In the genomic region with DNA sequence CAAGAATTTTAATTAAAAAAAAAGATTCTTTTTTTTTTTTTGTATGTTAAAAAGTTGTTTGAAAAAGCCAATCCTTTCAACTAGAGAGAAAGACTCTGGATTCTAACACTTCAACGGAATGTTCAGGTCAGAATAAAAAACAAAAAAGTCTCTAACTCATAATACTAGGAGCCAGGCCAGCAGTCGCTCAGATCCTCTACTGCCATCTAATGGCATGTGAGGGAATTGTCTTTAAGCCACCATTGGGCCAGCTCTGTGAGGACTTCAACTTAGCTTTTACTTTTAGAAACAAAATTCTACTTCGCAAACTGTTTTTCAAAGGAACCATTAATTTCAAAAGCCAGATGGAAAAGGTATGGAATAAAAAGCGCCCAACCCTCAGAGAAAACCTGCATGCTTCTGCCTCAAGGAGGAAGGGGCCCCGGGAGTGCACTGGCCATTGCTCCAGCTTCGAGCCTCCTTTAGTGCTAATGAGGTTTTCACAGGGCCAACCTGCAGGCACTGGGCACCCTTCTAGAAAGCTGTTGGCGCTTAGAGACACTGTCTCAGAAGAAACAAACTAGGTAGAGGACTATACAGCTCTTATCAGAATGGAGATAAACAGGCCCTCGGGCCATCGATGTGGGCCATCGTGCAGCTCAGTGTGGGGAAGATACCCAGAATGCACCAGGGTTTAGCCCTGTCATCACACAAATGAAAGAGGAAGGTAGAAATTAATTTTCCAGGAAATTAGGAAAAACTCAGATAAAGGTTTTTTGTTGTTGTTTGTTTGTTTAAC, we compare ENCODE assay signal across 8 mouse cellular contexts. TPM values are rescaled to one million over a fixed set of nuclear protein-coding genes. Genes with fewer than 3 reads are reported as not detected.
DNase-seq lines count a peak whose midpoint lies in the region; ATAC-seq and TF ChIP-seq lines count a peak whose summit lies in the region.

No protein-coding gene starts in this region.

- no peak overlapping the region for H3K9ac ChIP-seq in hindbrain, postnatal 0 days (replicated peaks; ENCODE audit: low read length)

- peaks cover 9% of the 10 kb centered on the region; the same call in 1 of the 2 replicates for H3K36me3 ChIP-seq in hindbrain, postnatal 0 days (ENCODE audit: insufficient read depth, low read length)

- no peak for TF ChIP-seq POLR2A in lung, adult 2 months (IDR thresholded peaks at IDR 0.05; ENCODE audit: borderline replicate concordance, extremely low read depth, low read depth, low read length)

- H3K4me2 ChIP-seq in hindbrain, postnatal 0 days (ENCODE audit: low read depth, low read length) = no peak overlapping the region

- no peak overlapping the region for H3K27ac ChIP-seq in hindbrain, postnatal 0 days

- H3K4me1 ChIP-seq in hindbrain, postnatal 0 days (ENCODE audit: insufficient read depth, low read length) = no peaks in the 10 kb centered on the region
- H3K4me1 ChIP-seq in lung, adult 2 months (ENCODE audit: control insufficient read depth, insufficient read depth, low read length) = no peaks in the 10 kb centered on the region

- H3K9me3 ChIP-seq in hindbrain, postnatal 0 days (ENCODE audit: low read length) = no peaks in the 10 kb centered on the region

- no peaks in the 10 kb centered on the region for H3K27me3 ChIP-seq in hindbrain, postnatal 0 days (ENCODE audit: insufficient read depth, low read length)

- no peak for ATAC-seq in cerebellum, adult (ENCODE audit: insufficient number of reproducible peaks, low FRiP score, low TSS enrichment)
- ATAC-seq in common myeloid progenitor, adult 5-6 weeks (replicated peaks; ENCODE audit: low read depth, poor library complexity, severe bottlenecking) = peak; percentile 95
- ATAC-seq in hindbrain, postnatal 0 days = no peak

- H3K4me3 ChIP-seq in hindbrain, postnatal 0 days (ENCODE audit: low read length) = no peak overlapping the region
- H3K4me3 ChIP-seq in lung, adult 2 months (replicated peaks; ENCODE audit: extremely low read depth, low read depth, low read length) = no peak overlapping the region

- peak; percentile 74 for TF ChIP-seq CTCF in hindbrain, postnatal 0 days (IDR thresholded peaks at IDR 0.05; ENCODE audit: low read depth)
- TF ChIP-seq CTCF in lung, adult 2 months (IDR thresholded peaks at IDR 0.05; ENCODE audit: insufficient read depth, low read length) = peak; percentile 66

- 60% methylated on average over 10 of the region's 10 CpGs for WGBS in hindbrain, postnatal 0 days
- WGBS in lung, adult 2 months = 58% methylated on average over 10 of the region's 10 CpGs

- peak; percentile 59 to 63 for DNase-seq in cerebellum, adult 18-20 months
- peak; percentile 31 to 60 for DNase-seq in right cerebral cortex, adult 2 months (ENCODE audit: low spot score in 2 of 2)
- DNase-seq in right cerebral cortex, postnatal 25 days = no peak
- DNase-seq in hindbrain, postnatal 0 days (ENCODE audit: low spot score) = peak; percentile 67
- no peak for DNase-seq in lung, adult 2 months
- peak; percentile 25 to 34 for DNase-seq in spleen, postnatal 36 days (ENCODE audit: low spot score in 2 of 2)

RNA-seq across cellular contexts. Expression of a gene that starts 6.9 kb away (rescaled TPM):
- total RNA-seq in common myeloid progenitor, adult 5-6 weeks (2017) = 18.1 and 24.4 TPM in 2 replicates
- total RNA-seq in hindbrain, postnatal 0 days (2014; rRNA removed) = 21.2 and 21.6 TPM in 2 replicates
- 11.1 and 12.0 TPM in 2 replicates for polyA plus RNA-seq in hindbrain, postnatal 0 days (2015; fragmentation: Nextera tagmentation; extraction: Ambion mirVana)
- 8.5 and 11.0 TPM in 2 replicates for polyA plus RNA-seq in lung, adult 2 months (2012; rRNA removed)

RNA-seq across cellular contexts. Expression of a gene that starts 25.6 kb away (rescaled TPM):
- 20.3 and 29.7 TPM in 2 replicates for total RNA-seq in common myeloid progenitor, adult 5-6 weeks (2017)
- total RNA-seq in hindbrain, postnatal 0 days (2014; rRNA removed) = 17.4 and 27.2 TPM in 2 replicates
- 4.8 and 6.0 TPM in 2 replicates for polyA plus RNA-seq in hindbrain, postnatal 0 days (2015; fragmentation: Nextera tagmentation; extraction: Ambion mirVana)
- 5.0 and 7.7 TPM in 2 replicates for polyA plus RNA-seq in lung, adult 2 months (2012; rRNA removed)

Comparison
In these comparisons a context has a peak if more than half of its experiments do, and no peak if none do; other contexts are left out.
1. DNase-seq: peak in cerebellum, adult 18-20 months (2 of 2), right cerebral cortex, adult 2 months (2 of 2), hindbrain, postnatal 0 days (single experiment) and spleen, postnatal 36 days (2 of 2); none in right cerebral cortex, postnatal 25 days (single experiment) and lung, adult 2 months (single experiment).